Mouse (Mus musculus) lung, postnatal 36 days (tissue): Measurements from ENCODE around the gene Olr1.
A peak's percentile ranks its signal among the peaks of the same experiment; 100 is the strongest.
"Not testable (repeated sequence)": the region's sequence is repeated elsewhere in the genome, so short reads cannot be mapped to it uniquely, and the experiment has no call there.

Source experiments
- DNase-seq: peaks from one replicate; pipeline ENCODE4 v3.0.0; 2022; ENCODE audit warnings: mixed read lengths

Gene Olr1

GRCm38 (mm10) chr6:129510120-129510911 is 3.4 kb upstream of the Olr1 start:
- no peak for DNase-seq

- DNase-seq, result no peak
Measured at GRCm38 (mm10) chr6:129503471-129503870, 3.5 kb downstream of the Olr1 start.

GRCm38 (mm10) chr6:129499516-129499915 is 7.4 kb downstream of the Olr1 start:
- not testable (repeated sequence) for DNase-seq

- no peak for DNase-seq
Measured at GRCm38 (mm10) chr6:129497345-129498218, 9.4 kb downstream of the Olr1 start.

GRCm38 (mm10) chr6:129494924-129495323 is 12.0 kb downstream of the Olr1 start:
- DNase-seq, result no peak

GRCm38 (mm10) chr6:129480089-129480958 is 26.6 kb downstream of the Olr1 start:
- DNase-seq, result no peak

GRCm38 (mm10) chr6:129476404-129477126 is 30.4 kb downstream of the Olr1 start:
- peak; percentile 66 for DNase-seq

- DNase-seq, result peak; percentile 37
Measured at GRCm38 (mm10) chr6:129472627-129473026, 34.3 kb downstream of the Olr1 start.

- DNase-seq, result peak; percentile 17
Measured at GRCm38 (mm10) chr6:129471386-129471785, 35.6 kb downstream of the Olr1 start.

GRCm38 (mm10) chr6:129451411-129452039 is 55.4 kb downstream of the Olr1 start, which contains the start of gene Clec1a:
Clec1a (minus strand) TSS chr6:129452000.
- peak; percentile 81 for DNase-seq

GRCm38 (mm10) chr6:129449743-129450142 is 57.2 kb downstream of the Olr1 start:
- DNase-seq, result peak; percentile 72

- DNase-seq, result no peak
Measured at GRCm38 (mm10) chr6:129438033-129438432, 68.9 kb downstream of the Olr1 start.

GRCm38 (mm10) chr6:129436025-129436424 is 70.9 kb downstream of the Olr1 start:
- no peak for DNase-seq
